Mouse (Mus musculus): ENCODE measurements around the gene 1700008O03Rik. TPM values are rescaled to one million over a fixed set of nuclear protein-coding genes. Genes with fewer than 3 reads are reported as not detected.

1700008O03Rik gene
- polyA plus RNA-seq, 1 experiment from 2014 or later, result 0.93 TPM

GRCm38 (mm10) chr7:44310285-44310877 is 75.2 kb downstream of the 1700008O03Rik start:
- Histone ChIP-seq H3K9ac (ENCODE audit: low read depth, low read length) (no peak overlapping the region), H3K36me3 (ENCODE audit: control insufficient read depth, insufficient read depth, low read length) (no peaks in the 10 kb centered on the region), H3K27me3 (replicated peaks; ENCODE audit: control insufficient read depth, insufficient read depth, low read length) (peaks cover 66% of the 10 kb centered on the region), H3K9me3 (ENCODE audit: control insufficient read depth, low read length) (no peaks in the 10 kb centered on the region), H3K4me3 (ENCODE audit: low read depth, low read length) (peak overlapping the region; percentile 44), H3K4me1 (replicated peaks; ENCODE audit: control insufficient read depth, insufficient read depth, low read length) (peaks cover 15% of the 10 kb centered on the region), H3K27ac (ENCODE audit: low read depth, low read length) (no peak overlapping the region), H3K4me2 (peak overlapping the region; percentile 76)
- DNase-seq (ENCODE audit: low spot score), result no peak
- WGBS, result 4% methylated on average over 38 of the region's 40 CpGs
- ATAC-seq (replicated peaks; ENCODE audit: low FRiP score), result no peak

Other genes starting within 250 kb of the 1700008O03Rik start
- not detected in 2 replicates for gene Klk1b16, start 249.1 kb downstream of the 1700008O03Rik start, polyA plus RNA-seq (2014; fragmentation: Nextera tagmentation; extraction: Ambion mirVana)
- not detected in 2 replicates for gene Klk1b24, start 197.6 kb downstream of the 1700008O03Rik start, polyA plus RNA-seq (2014; fragmentation: Nextera tagmentation; extraction: Ambion mirVana)
- gene Klk1b3, start 187.6 kb downstream of the 1700008O03Rik start, polyA plus RNA-seq (2014; fragmentation: Nextera tagmentation; extraction: Ambion mirVana), result not detected in 2 replicates
- gene Klk1b4, start 178.4 kb downstream of the 1700008O03Rik start, polyA plus RNA-seq (2014; fragmentation: Nextera tagmentation; extraction: Ambion mirVana), result not detected in 2 replicates
- not detected in 2 replicates for gene Klk1b5, start 169.9 kb downstream of the 1700008O03Rik start, polyA plus RNA-seq (2014; fragmentation: Nextera tagmentation; extraction: Ambion mirVana)
- gene Klk1, start 160.5 kb downstream of the 1700008O03Rik start, polyA plus RNA-seq (2014; fragmentation: Nextera tagmentation; extraction: Ambion mirVana), result not detected in 2 replicates
- gene Gm36864, start 149.6 kb downstream of the 1700008O03Rik start, polyA plus RNA-seq (2014; fragmentation: Nextera tagmentation; extraction: Ambion mirVana), result not detected in 2 replicates
- gene 1700028J19Rik, start 139.1 kb downstream of the 1700008O03Rik start, polyA plus RNA-seq (2014; fragmentation: Nextera tagmentation; extraction: Ambion mirVana), result 1.5 and 2.0 TPM in 2 replicates
- 109 and 117 TPM in 2 replicates for gene 2410002F23Rik, start 139.1 kb downstream of the 1700008O03Rik start, polyA plus RNA-seq (2014; fragmentation: Nextera tagmentation; extraction: Ambion mirVana)
- not detected in 2 replicates for gene Acp4, start 128.4 kb downstream of the 1700008O03Rik start, polyA plus RNA-seq (2014; fragmentation: Nextera tagmentation; extraction: Ambion mirVana)
- gene Gm15517, start 124.4 kb downstream of the 1700008O03Rik start, polyA plus RNA-seq (2014; fragmentation: Nextera tagmentation; extraction: Ambion mirVana), result not detected in 2 replicates
- 0.90 and 1.1 TPM in 2 replicates for gene Clec11a, start 78.9 kb downstream of the 1700008O03Rik start, polyA plus RNA-seq (2014; fragmentation: Nextera tagmentation; extraction: Ambion mirVana)
- gene Shank1, start 75.6 kb downstream of the 1700008O03Rik start, polyA plus RNA-seq (2014; fragmentation: Nextera tagmentation; extraction: Ambion mirVana), result 0.62 and 0.69 TPM in 2 replicates
- 0.35 and 0.40 TPM in 2 replicates for gene Syt3, start 1.7 kb downstream of the 1700008O03Rik start, polyA plus RNA-seq (2014; fragmentation: Nextera tagmentation; extraction: Ambion mirVana)
- 0.25 and 0.52 TPM in 2 replicates for gene Lrrc4b, start 43.2 kb upstream of the 1700008O03Rik start, polyA plus RNA-seq (2014; fragmentation: Nextera tagmentation; extraction: Ambion mirVana)
- 5.6 and 6.4 TPM in 2 replicates for gene Aspdh, start 79.6 kb upstream of the 1700008O03Rik start, polyA plus RNA-seq (2014; fragmentation: Nextera tagmentation; extraction: Ambion mirVana)
- 145 and 146 TPM in 2 replicates for gene Josd2, start 82.2 kb upstream of the 1700008O03Rik start, polyA plus RNA-seq (2014; fragmentation: Nextera tagmentation; extraction: Ambion mirVana)
- 72.8 and 75.2 TPM in 2 replicates for gene Emc10, start 110.7 kb upstream of the 1700008O03Rik start, polyA plus RNA-seq (2014; fragmentation: Nextera tagmentation; extraction: Ambion mirVana)
- gene Fam71e1, start 110.8 kb upstream of the 1700008O03Rik start, polyA plus RNA-seq (2014; fragmentation: Nextera tagmentation; extraction: Ambion mirVana), result 4.7 and 5.9 TPM in 2 replicates
- gene Mybpc2, start 138.8 kb upstream of the 1700008O03Rik start, polyA plus RNA-seq (2014; fragmentation: Nextera tagmentation; extraction: Ambion mirVana), result not detected in 2 replicates
- 0.05 TPM in 1 of 2 replicates, not detected in the other for gene Spib, start 146.3 kb upstream of the 1700008O03Rik start, polyA plus RNA-seq (2014; fragmentation: Nextera tagmentation; extraction: Ambion mirVana)
- 119 and 128 TPM in 2 replicates for gene Pold1, start 163.0 kb upstream of the 1700008O03Rik start, polyA plus RNA-seq (2014; fragmentation: Nextera tagmentation; extraction: Ambion mirVana)
- 65.6 and 69.2 TPM in 2 replicates for gene Nr1h2, start 168.1 kb upstream of the 1700008O03Rik start, polyA plus RNA-seq (2014; fragmentation: Nextera tagmentation; extraction: Ambion mirVana)
- gene Napsa, start 186.6 kb upstream of the 1700008O03Rik start, polyA plus RNA-seq (2014; fragmentation: Nextera tagmentation; extraction: Ambion mirVana), result 1.4 and 2.1 TPM in 2 replicates
- gene Kcnc3, start 204.8 kb upstream of the 1700008O03Rik start, polyA plus RNA-seq (2014; fragmentation: Nextera tagmentation; extraction: Ambion mirVana), result 0.22 and 0.23 TPM in 2 replicates

Data from liver, embryonic 11.5 days (tissue).